Mouse (Mus musculus): ENCODE data around the gene Prex1.

The Prex1 gene

GRCm38 (mm10) chr2:166683885-166684544, 29.6 kb downstream of the Prex1 start:
- DNase-seq, result peak; percentile 24

GRCm38 (mm10) chr2:166682866-166683265, 30.8 kb downstream of the Prex1 start:
- no peak for DNase-seq

- DNase-seq, result no peak
Observed at GRCm38 (mm10) chr2:166678959-166679759, 34.5 kb downstream of the Prex1 start.

GRCm38 (mm10) chr2:166676933-166677332, 36.7 kb downstream of the Prex1 start:
- DNase-seq, result no peak

GRCm38 (mm10) chr2:166676498-166676897, 37.1 kb downstream of the Prex1 start:
- no peak for DNase-seq

- no peak for DNase-seq
Observed at GRCm38 (mm10) chr2:166675588-166676444, 37.8 kb downstream of the Prex1 start.

GRCm38 (mm10) chr2:166674693-166675092, 38.9 kb downstream of the Prex1 start:
- no peak for DNase-seq

GRCm38 (mm10) chr2:166673951-166674350, 39.7 kb downstream of the Prex1 start:
- no peak for DNase-seq

- DNase-seq, result no peak
Observed at GRCm38 (mm10) chr2:166672171-166672965, 41.3 kb downstream of the Prex1 start.

GRCm38 (mm10) chr2:166671614-166672013, 42.0 kb downstream of the Prex1 start:
- no peak for DNase-seq

- no peak for DNase-seq
Observed at GRCm38 (mm10) chr2:166671019-166671418, 42.6 kb downstream of the Prex1 start.

GRCm38 (mm10) chr2:166669922-166670321, 43.7 kb downstream of the Prex1 start:
- DNase-seq, result no peak

- DNase-seq, result no peak
Observed at GRCm38 (mm10) chr2:166667790-166668695, 45.6 kb downstream of the Prex1 start.

GRCm38 (mm10) chr2:166666175-166666574, 47.5 kb downstream of the Prex1 start:
- DNase-seq, result no peak

GRCm38 (mm10) chr2:166665244-166665922, 48.2 kb downstream of the Prex1 start:
- DNase-seq, result no peak

GRCm38 (mm10) chr2:166664506-166664905, 49.1 kb downstream of the Prex1 start:
- peak; percentile 27 for DNase-seq

GRCm38 (mm10) chr2:166663250-166663961, 50.2 kb downstream of the Prex1 start:
- no peak for DNase-seq

GRCm38 (mm10) chr2:166662595-166663160, 51.0 kb downstream of the Prex1 start:
- no peak for DNase-seq

- DNase-seq, result no peak
Observed at GRCm38 (mm10) chr2:166661971-166662370, 51.7 kb downstream of the Prex1 start.

GRCm38 (mm10) chr2:166661498-166661897, 52.1 kb downstream of the Prex1 start:
- no peak for DNase-seq
